Mouse (Mus musculus) urinary bladder, adult 18-20 months (tissue): ENCODE data around the gene Prkaca.

Source experiments
- DNase-seq, 2 experiments: peaks; one replicate each; pipeline ENCODE4 v3.0.0; 2022; ENCODE audit warnings: low spot score in 2 of 2, mixed read lengths in 2 of 2

Prkaca gene

DNA sequence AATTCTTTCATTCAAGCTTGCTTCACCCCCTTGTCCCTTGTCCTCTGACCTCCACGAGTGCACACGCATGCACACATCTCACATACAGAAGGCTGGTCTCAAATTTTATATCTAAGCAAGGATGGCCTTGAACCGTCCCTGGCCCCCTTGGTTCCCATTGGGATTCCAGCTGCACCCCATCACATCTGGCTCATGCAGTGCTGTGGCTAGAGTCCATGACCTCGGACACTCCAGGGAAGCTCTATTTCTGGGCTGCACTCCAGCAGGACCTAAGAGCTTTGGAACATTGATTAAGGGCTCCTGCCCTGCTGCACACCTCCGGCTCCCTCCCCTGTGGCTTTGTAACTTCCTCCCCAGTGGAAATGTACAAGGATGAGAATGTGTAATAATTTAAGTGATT lies 65.2 kb downstream of the Prkaca start:
- no peak for DNase-seq

DNA sequence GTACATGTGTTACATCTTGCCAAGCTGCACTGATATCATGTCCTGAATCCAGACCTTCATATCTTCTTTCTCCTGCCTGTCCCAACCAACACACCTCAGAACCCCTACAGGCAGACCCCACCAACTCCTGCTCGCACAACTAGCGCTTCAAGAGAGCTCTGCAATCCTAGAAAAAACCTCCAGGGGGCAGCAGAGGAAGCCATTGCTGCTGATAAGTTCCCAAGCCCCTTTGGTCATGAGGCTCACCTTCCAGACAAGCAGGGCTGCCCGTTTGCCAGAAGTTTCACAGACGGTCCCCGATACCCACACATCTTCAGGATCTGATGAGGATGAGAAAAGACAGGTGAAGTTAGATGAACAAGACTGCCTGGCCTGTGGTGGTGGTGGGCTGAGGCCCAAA lies 66.3 kb downstream of the Prkaca start:
- DNase-seq = peak in 1 of 2 experiments; percentile 50

DNA sequence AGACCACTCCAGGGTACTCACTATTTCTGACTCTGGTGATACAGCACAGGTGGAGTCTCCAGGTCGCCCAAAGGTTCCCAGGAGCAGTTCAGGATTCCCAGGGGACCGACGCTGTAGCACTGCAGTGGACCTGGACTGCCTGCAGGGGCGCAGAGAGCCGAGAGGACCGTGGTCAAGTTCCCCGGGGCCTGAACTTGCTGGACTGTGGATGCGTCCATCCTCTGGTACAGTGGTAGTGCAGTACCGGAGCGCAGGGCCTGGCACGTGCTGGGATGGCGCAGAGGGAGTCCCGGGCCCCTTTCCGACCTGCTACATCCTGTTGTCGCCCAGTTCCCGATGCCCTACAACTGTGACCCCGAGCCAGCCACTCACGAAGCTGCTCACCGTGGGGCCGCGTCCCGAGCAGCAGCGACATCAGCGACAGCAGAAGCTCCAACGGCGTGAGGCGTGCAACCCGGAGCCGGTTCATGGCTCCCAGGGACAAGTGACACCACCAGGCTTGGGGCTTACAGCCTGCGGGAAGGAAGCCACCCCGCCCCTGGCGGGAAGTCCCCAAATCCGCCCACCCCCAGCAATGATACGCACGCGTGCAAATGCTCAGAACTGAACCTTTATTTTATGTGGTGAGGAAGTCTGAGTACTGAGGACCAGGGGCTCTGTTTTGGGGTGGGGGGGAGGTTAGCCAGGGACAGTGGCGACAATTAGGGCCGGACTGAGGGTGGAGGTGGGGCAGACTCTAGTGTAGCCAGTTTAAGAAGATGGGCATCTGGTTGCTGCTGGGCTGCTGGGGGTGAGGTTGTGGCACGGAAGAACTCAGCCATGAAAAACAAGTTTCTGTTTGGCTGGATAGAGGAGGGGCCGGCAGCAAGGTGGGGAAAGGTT lies 69.5 kb downstream of the Prkaca start, which contains the start of gene Il27ra:
Gene Il27ra (minus strand): TSS at position 524 of the 882 bp plus-strand sequence.
- peak; percentile 35 to 55 for DNase-seq

DNA sequence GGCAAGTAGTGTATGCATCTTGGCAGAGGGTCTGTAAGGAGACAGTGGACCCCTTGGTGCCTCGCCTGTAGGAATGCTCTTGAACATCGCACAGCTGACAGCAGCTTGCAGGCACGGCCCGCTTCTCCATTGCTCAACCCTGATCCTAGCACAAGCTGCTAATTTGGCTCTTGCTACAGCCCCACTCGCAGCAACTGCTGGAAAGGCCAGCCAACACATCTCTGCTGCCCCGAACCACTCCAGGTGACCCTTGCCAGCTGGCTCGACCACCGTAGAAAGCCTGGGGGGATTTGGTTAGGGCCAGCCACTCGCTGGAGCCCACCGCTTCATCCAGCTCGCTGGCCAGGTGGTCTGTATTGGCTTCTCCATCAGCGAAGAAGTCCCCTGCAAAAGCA lies 70.2 kb downstream of the Prkaca start:
- DNase-seq = no peak

DNA sequence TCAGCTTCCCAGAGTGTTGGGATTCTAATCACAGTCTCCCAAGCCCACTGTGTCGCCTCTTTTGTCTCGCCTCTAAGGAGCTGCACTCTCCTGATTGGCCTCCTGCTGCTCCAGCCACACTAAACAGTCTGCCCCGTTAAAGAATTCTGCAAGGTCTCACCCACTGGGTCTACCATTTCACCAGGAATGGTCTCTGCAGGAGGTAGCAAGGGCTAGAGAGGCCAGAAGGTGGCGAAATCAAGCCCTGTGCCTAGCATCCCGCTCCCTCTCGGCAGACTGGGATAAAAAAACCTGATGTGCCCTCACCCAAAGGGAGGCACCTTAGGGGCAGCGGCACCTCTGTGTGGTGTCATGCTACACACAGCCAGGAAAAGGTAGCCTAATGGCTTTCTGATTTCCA lies 71.3 kb downstream of the Prkaca start:
- DNase-seq = no peak

DNA sequence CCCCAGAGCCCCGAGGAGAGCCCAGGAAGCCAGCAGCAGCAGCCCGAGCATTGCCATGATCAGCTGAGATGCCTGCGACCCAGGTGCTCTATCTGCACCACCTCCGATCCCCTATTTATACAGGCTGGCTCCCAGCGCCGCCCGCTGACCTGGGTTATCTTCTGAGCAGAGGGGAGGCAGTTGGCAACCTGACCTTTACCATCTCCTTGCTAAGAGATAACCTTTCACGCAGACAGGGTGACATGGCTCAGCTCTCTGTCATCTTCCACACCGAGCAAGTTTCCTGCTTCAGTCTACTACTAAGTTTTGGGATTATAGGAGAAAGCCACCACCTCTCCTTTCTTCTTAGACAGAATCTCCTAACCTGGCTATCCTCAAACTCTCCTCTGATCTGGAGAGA lies 72.1 kb downstream of the Prkaca start, which contains the start of gene Rln3:
Gene Rln3 (minus strand): TSS at position 101 of the 400 bp plus-strand sequence.
- no peak for DNase-seq
